Mouse (Mus musculus) adrenal gland, adult 2 months (tissue): ENCODE data around the gene 4933424G06Rik. TPM values are rescaled to one million over a fixed set of nuclear protein-coding genes. Genes with fewer than 3 reads are reported as not detected.

ENCODE experiments used
- DNase-seq: peaks from one replicate; pipeline ENCODE4 v3.0.0; 2021
- microRNA-seq, 2 experiments: library from miRNA; unstranded; fragments of <30 nt; microRNA quantifications; one replicate each; pipeline ENCODE4 v1.2.0; 2021
- polyA plus RNA-seq: library from polyadenylated mRNA; depleted of rRNA; stranded (reverse); fragments of >200 nt; gene quantifications from 2 replicates; pipeline ENCODE4 v1.2.3, GENCODE M21; 2012; rRNA removed
- total RNA-seq, 2 experiments: library from RNA; stranded (reverse); gene quantifications; 2 replicates each; pipeline ENCODE4 v1.2.3; 2021

Gene 4933424G06Rik
- total and polyA plus RNA-seq, 3 experiments = not detected

GRCm38 (mm10) chr1:36769951-36770350 is 60.0 kb downstream of the 4933424G06Rik start:
- no peak for DNase-seq

GRCm38 (mm10) chr1:36770998-36771397 is 61.0 kb downstream of the 4933424G06Rik start:
- DNase-seq = no peak

GRCm38 (mm10) chr1:36772198-36772934 is 62.4 kb downstream of the 4933424G06Rik start:
- no peak for DNase-seq

DNA sequence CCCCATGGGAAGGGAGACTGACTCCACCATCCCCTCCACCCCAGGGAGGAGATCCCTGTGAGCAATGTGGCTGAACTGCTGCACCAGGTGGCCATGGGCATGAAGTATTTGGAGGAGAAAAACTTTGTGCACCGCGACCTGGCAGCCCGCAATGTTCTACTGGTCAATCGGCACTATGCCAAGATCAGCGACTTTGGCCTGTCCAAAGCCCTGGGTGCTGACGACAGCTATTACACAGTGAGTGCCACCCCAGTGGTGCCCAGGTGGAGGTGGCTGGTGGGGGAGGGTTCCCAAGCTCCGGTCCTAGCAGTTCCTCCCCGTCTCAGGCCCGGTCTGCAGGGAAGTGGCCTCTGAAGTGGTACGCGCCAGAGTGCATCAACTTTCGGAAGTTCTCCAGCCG is 70.8 kb downstream of the 4933424G06Rik start:
- DNase-seq = peak; percentile 11

- no peak for DNase-seq
Measured at GRCm38 (mm10) chr1:36782476-36782875, 72.5 kb downstream of the 4933424G06Rik start.

DNA sequence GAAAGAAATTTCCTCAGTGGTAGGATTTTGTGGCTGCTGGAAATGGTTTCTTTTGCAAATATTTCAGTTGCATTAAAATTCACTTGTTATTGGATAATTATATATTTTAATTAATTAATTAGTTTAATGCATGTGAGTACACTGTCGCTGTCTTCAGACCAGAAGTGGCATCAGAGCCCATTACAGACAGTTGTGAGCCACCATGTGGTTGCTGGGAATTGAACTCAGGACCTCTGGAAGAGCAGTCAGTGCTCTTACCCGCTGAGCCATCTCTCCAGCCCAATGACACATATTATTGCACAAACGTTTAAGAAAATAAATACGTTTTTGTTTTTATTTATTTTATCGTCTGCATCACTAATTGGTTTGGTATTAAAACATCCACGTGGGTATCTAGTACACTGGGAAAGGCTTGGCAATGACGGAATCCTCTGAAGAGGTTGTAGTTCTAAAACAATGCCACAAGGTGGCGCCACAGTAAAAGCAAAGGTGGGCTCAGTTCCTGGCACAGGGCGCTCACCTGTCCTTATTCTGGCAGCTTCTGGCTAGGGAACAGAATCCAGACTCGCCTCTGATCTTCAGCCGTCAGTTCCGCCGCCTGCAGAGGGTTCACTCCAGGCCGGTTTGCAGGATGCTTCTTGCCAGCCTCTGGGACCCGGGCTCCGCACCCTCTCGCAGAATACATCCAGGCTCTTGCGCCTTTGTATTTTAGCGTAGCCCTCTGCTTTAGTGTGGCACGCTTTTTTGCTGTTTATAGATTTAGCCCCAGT is 74.6 kb downstream of the 4933424G06Rik start:
- DNase-seq = peak; percentile 73

DNA sequence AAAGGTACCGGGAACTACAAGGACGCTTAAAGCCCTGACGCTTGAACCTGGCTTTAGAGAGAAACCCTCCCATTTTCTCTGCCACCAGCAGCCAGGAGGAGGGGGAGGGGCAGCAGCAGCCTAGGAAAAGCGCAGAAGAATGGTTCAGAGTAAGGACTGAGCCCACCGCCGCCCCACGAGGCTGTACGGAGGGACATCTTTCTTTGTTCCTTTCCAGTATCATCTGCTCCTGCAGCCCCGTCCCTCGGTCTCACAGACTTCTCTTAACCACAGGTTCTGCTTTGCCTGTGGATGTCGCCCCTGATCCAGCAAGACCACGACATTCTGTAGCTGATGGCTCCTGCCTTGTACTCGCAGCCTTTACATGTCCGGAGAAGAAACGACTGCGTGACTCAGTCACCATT is 75.3 kb downstream of the 4933424G06Rik start:
- DNase-seq = peak; percentile 13

DNA sequence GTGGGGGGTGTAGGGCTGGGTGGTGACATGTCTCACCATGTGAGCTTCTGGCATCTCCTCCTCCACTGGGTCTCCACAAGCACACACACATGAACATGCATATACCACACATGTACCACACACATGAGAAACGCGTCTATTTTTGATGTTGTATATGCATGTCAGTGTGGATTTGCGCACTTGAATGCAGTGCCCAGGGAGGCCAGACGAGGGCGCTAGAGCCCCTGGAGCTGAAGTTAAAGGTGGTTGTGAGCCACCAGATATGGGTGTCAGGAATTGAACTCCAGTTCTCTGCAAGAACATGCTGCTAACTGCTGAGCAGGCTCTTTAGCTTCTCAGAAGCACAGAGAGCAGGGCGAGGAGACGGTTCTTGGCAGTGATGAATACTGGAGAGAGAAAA is 76.4 kb downstream of the 4933424G06Rik start:
- no peak for DNase-seq

GRCm38 (mm10) chr1:36789416-36789815 is 79.5 kb downstream of the 4933424G06Rik start:
- no peak for DNase-seq

GRCm38 (mm10) chr1:36796711-36797110 is 86.8 kb downstream of the 4933424G06Rik start:
- no peak for DNase-seq

GRCm38 (mm10) chr1:36797481-36797880 is 87.5 kb downstream of the 4933424G06Rik start:
- no peak for DNase-seq

DNA sequence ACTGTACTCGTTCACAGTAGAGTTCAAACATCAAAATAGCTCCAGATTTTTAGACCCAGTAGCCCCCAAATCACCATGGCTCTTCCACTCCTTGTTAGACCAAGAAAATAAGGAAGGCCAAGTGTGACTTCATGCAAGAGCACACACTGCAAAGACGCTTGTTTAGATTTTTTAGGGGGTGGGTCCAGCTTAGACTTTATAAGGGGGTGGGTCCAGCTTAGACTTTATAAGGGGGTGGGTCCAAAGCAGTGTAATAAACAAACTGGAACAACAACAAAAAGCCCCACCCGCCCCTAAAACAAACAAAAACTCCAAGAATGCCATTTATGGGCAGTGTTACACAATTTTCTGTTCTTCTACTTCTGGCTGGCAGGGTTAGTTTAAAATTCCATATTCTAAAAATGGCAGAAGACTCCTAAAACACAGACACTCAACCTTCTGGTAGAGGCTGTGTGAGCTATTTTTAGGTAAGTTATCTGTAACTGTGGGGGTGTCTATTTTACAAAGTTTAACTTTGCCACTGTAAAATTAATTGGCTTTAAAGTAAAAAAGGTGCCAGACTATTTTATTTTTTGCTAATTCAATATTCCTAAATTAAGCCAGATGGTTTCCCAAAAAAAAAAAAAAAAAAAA is 90.5 kb downstream of the 4933424G06Rik start:
- no peak for DNase-seq

GRCm38 (mm10) chr1:36804259-36804658 is 94.3 kb downstream of the 4933424G06Rik start:
- no peak for DNase-seq

DNA sequence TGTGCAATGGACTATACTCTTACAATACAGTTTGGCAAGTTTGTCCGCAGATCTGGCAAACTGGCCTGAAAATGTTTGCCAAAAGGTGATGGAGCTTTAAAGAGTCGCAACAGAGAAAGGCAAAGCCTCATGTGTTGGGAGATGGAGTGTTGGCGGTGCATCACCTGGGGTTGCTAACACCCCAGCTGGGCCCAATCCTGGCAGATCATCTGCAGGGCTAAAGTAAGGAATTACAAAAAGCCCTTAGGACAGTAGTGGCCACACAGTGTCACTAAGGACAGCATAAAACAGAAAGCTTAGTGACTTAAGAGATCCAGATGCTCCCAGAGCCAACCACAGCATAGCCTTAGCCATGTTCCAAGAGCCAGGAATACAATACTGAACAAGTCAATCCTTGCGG is 94.9 kb downstream of the 4933424G06Rik start:
- no peak for DNase-seq

DNA sequence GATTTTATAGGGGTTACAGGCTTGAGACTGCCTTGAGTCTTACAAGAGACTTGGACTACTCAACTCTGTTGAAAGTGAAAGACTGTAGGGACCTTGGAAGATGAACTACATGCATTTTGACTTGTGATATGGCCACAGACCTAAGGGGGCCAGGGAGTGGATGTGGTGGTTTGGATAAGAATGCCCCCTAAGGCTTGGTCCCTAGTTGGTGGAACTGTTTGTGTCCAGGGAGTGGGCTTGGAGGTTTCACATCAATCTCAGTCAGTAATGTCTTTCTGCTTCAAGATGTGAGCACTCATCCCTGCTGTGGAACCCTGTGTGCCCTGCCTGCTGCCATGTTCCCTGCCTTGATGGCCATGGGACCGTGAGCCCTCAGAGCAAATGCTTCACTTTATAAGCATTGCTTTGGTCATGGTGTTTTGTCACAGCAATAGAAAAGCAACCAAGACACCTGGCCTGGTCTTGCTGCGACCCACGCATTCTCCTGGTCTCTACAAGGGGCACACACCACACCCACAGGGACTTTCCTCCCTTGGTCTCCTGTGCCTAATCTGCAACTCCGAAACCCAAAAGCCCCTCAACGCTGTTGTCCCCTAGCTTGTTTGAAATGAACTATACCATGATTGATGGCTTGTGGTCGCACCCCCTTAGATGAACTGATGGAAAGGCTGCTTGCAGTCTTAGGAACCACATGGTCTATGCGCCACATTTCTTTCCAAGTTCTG is 96.4 kb downstream of the 4933424G06Rik start:
- no peak for DNase-seq

DNA sequence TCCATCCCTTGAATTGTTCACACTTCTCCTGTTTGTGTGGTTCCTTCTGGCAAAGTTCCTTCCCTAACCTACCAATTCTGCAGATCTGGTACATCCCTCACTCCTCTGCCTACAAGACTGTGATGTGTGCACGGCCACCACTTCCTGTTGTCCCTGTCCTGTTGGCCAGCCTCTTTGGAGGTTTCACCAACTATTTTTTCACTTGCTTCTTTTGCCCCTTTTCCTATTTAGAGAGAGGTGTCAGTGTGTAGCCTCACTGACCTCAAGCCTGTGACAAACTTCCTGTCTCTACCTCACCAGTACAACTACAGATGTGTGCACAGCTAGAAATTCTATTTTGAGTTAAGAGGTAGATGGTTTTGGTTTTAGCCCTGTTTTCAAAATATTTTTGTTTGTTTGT is 97.1 kb downstream of the 4933424G06Rik start:
- no peak for DNase-seq

Small RNA genes lying within 50 kb of the gene (microRNA-seq; reads per million reads assigned to microRNA genes)
- 0 reads per million in 2 experiments for gene Gm24133

Other genes with a start within 250 kb of the 4933424G06Rik start
- gene Cnnm4, start 238.5 kb upstream of the 4933424G06Rik start, total RNA-seq = 1 to 10 TPM; 4.6 to 5.3 TPM
- gene Cnnm4, start 238.5 kb upstream of the 4933424G06Rik start, polyA plus RNA-seq = 2.6 and 3.3 TPM in 2 replicates
- gene Cnnm3, start 198.3 kb upstream of the 4933424G06Rik start, total RNA-seq = 10 to 100 TPM; 25.9 to 32.0 TPM
- 53.9 and 70.6 TPM in 2 replicates for gene Cnnm3, start 198.3 kb upstream of the 4933424G06Rik start, polyA plus RNA-seq
- gene Ankrd23, start 173.3 kb upstream of the 4933424G06Rik start, total RNA-seq = 10 to 100 TPM in 1 of 2 experiments, 1 to 10 TPM in 1; 6.9 to 11.2 TPM
- 16.5 and 19.9 TPM in 2 replicates for gene Ankrd23, start 173.3 kb upstream of the 4933424G06Rik start, polyA plus RNA-seq
- gene Gm42417, start 170.7 kb upstream of the 4933424G06Rik start, total RNA-seq = not detected
- gene Gm42417, start 170.7 kb upstream of the 4933424G06Rik start, polyA plus RNA-seq = not detected in 2 replicates
- 10 to 100 TPM; 11.1 to 14.5 TPM for gene Ankrd39, start 162.7 kb upstream of the 4933424G06Rik start, total RNA-seq
- gene Ankrd39, start 162.7 kb upstream of the 4933424G06Rik start, polyA plus RNA-seq = 24.4 and 41.9 TPM in 2 replicates
- gene Sema4c, start 151.8 kb upstream of the 4933424G06Rik start, total RNA-seq = 10 to 100 TPM; 13.0 to 25.3 TPM
- 22.5 and 24.0 TPM in 2 replicates for gene Sema4c, start 151.8 kb upstream of the 4933424G06Rik start, polyA plus RNA-seq
- gene Fam178b, start 27.0 kb upstream of the 4933424G06Rik start, total RNA-seq = under 1 TPM; 0.14 to 0.79 TPM
- 0.52 and 1.2 TPM in 2 replicates for gene Fam178b, start 27.0 kb upstream of the 4933424G06Rik start, polyA plus RNA-seq
- 1,000 to 10,000 TPM in 1 of 2 experiments, 100 to 1,000 TPM in 1; 981 to 1,022 TPM for gene Cox5b, start 18.7 kb upstream of the 4933424G06Rik start, total RNA-seq
- 749 and 851 TPM in 2 replicates for gene Cox5b, start 18.7 kb upstream of the 4933424G06Rik start, polyA plus RNA-seq
- gene Actr1b, start 4.3 kb downstream of the 4933424G06Rik start, total RNA-seq = 100 to 1,000 TPM; 132 to 140 TPM
- 144 and 156 TPM in 2 replicates for gene Actr1b, start 4.3 kb downstream of the 4933424G06Rik start, polyA plus RNA-seq
- under 1 TPM; 0.29 to 0.90 TPM for gene Zap70, start 51.6 kb downstream of the 4933424G06Rik start, total RNA-seq
- 2.1 and 3.3 TPM in 2 replicates for gene Zap70, start 51.6 kb downstream of the 4933424G06Rik start, polyA plus RNA-seq
- 10 to 100 TPM; 38.8 to 51.0 TPM for gene Tmem131, start 233.5 kb downstream of the 4933424G06Rik start, total RNA-seq
- gene Tmem131, start 233.5 kb downstream of the 4933424G06Rik start, polyA plus RNA-seq = 15.8 and 17.8 TPM in 2 replicates